Mouse (Mus musculus) lung, postnatal 0 days (tissue): ENCODE measurements around the gene Krt87.

Source experiments
- CTCF ChIP-seq: IDR thresholded peaks from 2 replicates; pipeline ENCODE4 v1.5.1; 2016; ENCODE audit warnings: antibody characterized with exemption, mild to moderate bottlenecking
- EP300 ChIP-seq: IDR thresholded peaks from 2 replicates; pipeline ENCODE4 v1.6.1; 2016; ENCODE audit warnings: antibody characterized with exemption, mild to moderate bottlenecking, control low read depth

- no peak for TF ChIP-seq CTCF
- no peak for TF ChIP-seq EP300
These were observed 23.6 kb downstream of the Krt87 start for GRCm38 (mm10) chr15:101414807-101415565.
